ENCODE assay signal across 9 mouse cellular contexts in genomic region chr5:134345449-134345848, GRCm38 (mm10). TPM values are rescaled to one million over a fixed set of nuclear protein-coding genes. Genes with fewer than 3 reads are reported as not detected.
DNase-seq lines count a peak whose midpoint lies in the region; ATAC-seq lines count a peak whose summit lies in the region.
"Had no signal": no experiment of that assay in that cellular context is flagged by ENCODE, and none has a peak within 500 bp of the region (broad histone marks: within the 10 kb centered on the region; RNA-seq: fewer than 3 reads in every experiment).

No protein-coding gene starts in this region.

- H3K9me3 ChIP-seq in neural tube, embryonic 11.5 days (ENCODE audit: control insufficient read depth, low read length) = no peaks in the 10 kb centered on the region
- no peaks in the 10 kb centered on the region for H3K9me3 ChIP-seq in midbrain, embryonic 15.5 days

- no peak overlapping the region for H3K9ac ChIP-seq in neural tube, embryonic 11.5 days (ENCODE audit: low read length)
- H3K9ac ChIP-seq in midbrain, embryonic 15.5 days = no peak overlapping the region

- no peaks in the 10 kb centered on the region for H3K36me3 ChIP-seq in neural tube, embryonic 11.5 days (ENCODE audit: control insufficient read depth, insufficient read depth, low read length)
- no peaks in the 10 kb centered on the region for H3K36me3 ChIP-seq in midbrain, embryonic 15.5 days (replicated peaks)

- no peak overlapping the region for H3K27ac ChIP-seq in neural tube, embryonic 11.5 days (ENCODE audit: low read depth, low read length)
- no peak overlapping the region for H3K27ac ChIP-seq in midbrain, embryonic 15.5 days

- no peaks in the 10 kb centered on the region for H3K27me3 ChIP-seq in neural tube, embryonic 11.5 days (ENCODE audit: control insufficient read depth, insufficient read depth, low read length)
- H3K27me3 ChIP-seq in midbrain, embryonic 15.5 days (replicated peaks) = no peaks in the 10 kb centered on the region

- 83% methylated on average over 9 of the region's 9 CpGs for WGBS in neural tube, embryonic 11.5 days
- WGBS in midbrain, embryonic 15.5 days = 83% methylated on average over 9 of the region's 9 CpGs

- H3K4me1 ChIP-seq in neural tube, embryonic 11.5 days (ENCODE audit: control insufficient read depth, insufficient read depth, low read length) = no peaks in the 10 kb centered on the region
- H3K4me1 ChIP-seq in midbrain, embryonic 15.5 days = no peaks in the 10 kb centered on the region

- no peak for DNase-seq in frontal cortex, postnatal 25 days (ENCODE audit: low spot score in 2 of 2)
- peak; percentile 34 for DNase-seq in neural tube, embryonic 11.5 days (ENCODE audit: low spot score)
- no peak for DNase-seq in neural tube, embryonic 10.5 days (ENCODE audit: extremely low spot score, low spot score)
- DNase-seq in brain, adult 2 months (ENCODE audit: low read depth, low spot score) = peak; percentile 59
- peak; percentile 63 for DNase-seq in retina, postnatal 1 day
- no peak for DNase-seq in right cerebral cortex, postnatal 25 days

- no peak overlapping the region for H3K4me2 ChIP-seq in neural tube, embryonic 11.5 days (ENCODE audit: low read depth)
- H3K4me2 ChIP-seq in midbrain, embryonic 15.5 days = no peak overlapping the region

- ATAC-seq in frontal cortex, adult (ENCODE audit: low TSS enrichment) = 0 out of 2 replicates have a peak, but pooled peaks have one; percentile 47
- no peak for ATAC-seq in neural tube, embryonic 11.5 days (ENCODE audit: insufficient read depth, low FRiP score, low TSS enrichment)
- ATAC-seq in midbrain, embryonic 15.5 days (replicated peaks) = no peak

- no peak overlapping the region for H3K4me3 ChIP-seq in neural tube, embryonic 11.5 days (ENCODE audit: low read depth, low read length)
- H3K4me3 ChIP-seq in midbrain, embryonic 15.5 days = no peak overlapping the region
- H3K4me3 ChIP-seq: myocyte had no signal

RNA-seq across cellular contexts. Expression of gene Gtf2i, which starts 30.9 kb away (rescaled TPM):
- 193 and 196 TPM in 2 replicates for polyA plus RNA-seq in neural tube, embryonic 11.5 days (2014; fragmentation: Nextera tagmentation; extraction: Ambion mirVana)
- 142 and 149 TPM in 2 replicates for polyA plus RNA-seq in midbrain, embryonic 15.5 days (2015; fragmentation: Nextera tagmentation; extraction: Ambion mirVana)

Comparison
In these comparisons a context has a peak if more than half of its experiments do, and no peak if none do; other contexts are left out.
1. DNase-seq: peak in neural tube, embryonic 11.5 days (single experiment), brain, adult 2 months (single experiment) and retina, postnatal 1 day (single experiment); none in frontal cortex, postnatal 25 days (0 of 2), neural tube, embryonic 10.5 days (single experiment) and right cerebral cortex, postnatal 25 days (single experiment).